Mouse (Mus musculus) myocyte (in vitro differentiated cells): ENCODE results near the gene Mrpl54. TPM values are rescaled to one million over a fixed set of nuclear protein-coding genes. Genes with fewer than 3 reads are reported as not detected.
"Not testable (repeated sequence)": the region's sequence is repeated elsewhere in the genome, so short reads cannot be mapped to it uniquely, and the experiment has no call there.

Experiments
- H3K27me3 ChIP-seq: one replicate; pipeline ENCODE4 v1.6.1; 2011; ENCODE audit not compliant: control insufficient read depth, insufficient read depth, insufficient read length
- H3K36me3 ChIP-seq: one replicate; pipeline ENCODE4 v1.6.1; 2011; ENCODE audit not compliant: control insufficient read depth, insufficient read depth
- H3K4me2 ChIP-seq: one replicate; pipeline ENCODE4 v1.6.1; 2011; ENCODE audit warnings: low read depth, control low read depth
- H3K4me3 ChIP-seq: one replicate; pipeline ENCODE4 v1.5.1; 2011; ENCODE audit warnings: mild to moderate bottlenecking, control low read depth, moderate library complexity
- H3K79me2 ChIP-seq: one replicate; pipeline ENCODE4 v1.6.1; 2011; ENCODE audit not compliant: control insufficient read depth, insufficient read depth
- H3ac ChIP-seq: one replicate; pipeline ENCODE4 v1.6.1; 2011; ENCODE audit not compliant: control insufficient read depth, insufficient read length
- CEBPB ChIP-seq: IDR thresholded peaks from 2 replicates; pipeline ENCODE4 v1.6.1; 2011; ENCODE audit warnings: mild to moderate bottlenecking, moderate library complexity; ENCODE audit not compliant: poor library complexity, insufficient read depth, severe bottlenecking
- E2F4 ChIP-seq: IDR thresholded peaks from one replicate; pipeline ENCODE4 v1.6.1; 2011; ENCODE audit warnings: mild to moderate bottlenecking, control low read depth, moderate library complexity; ENCODE audit not compliant: insufficient read depth
- MAX ChIP-seq: IDR thresholded peaks from one replicate; pipeline ENCODE4 v1.6.1; 2011; ENCODE audit warnings: low read depth, mild to moderate bottlenecking, control low read depth
- MYOD1 ChIP-seq, 3 experiments: IDR thresholded peaks; one replicate each; pipeline ENCODE4 v1.6.1; 2011; ENCODE audit warnings: control low read depth in 2 of 3, low read depth in 2 of 3, mild to moderate bottlenecking in 2 of 3, moderate library complexity in 1 of 3; ENCODE audit not compliant: insufficient read length in 2 of 3, control insufficient read depth in 1 of 3
- MYOG ChIP-seq, 3 experiments: IDR thresholded peaks; one replicate each; pipeline ENCODE4 v1.6.1; 2011; ENCODE audit warnings: control low read depth in 2 of 3, low read depth in 2 of 3, mild to moderate bottlenecking in 2 of 3; ENCODE audit not compliant: insufficient read length in 2 of 3, control insufficient read depth in 1 of 3, insufficient read depth in 1 of 3
- POLR2A ChIP-seq: IDR thresholded peaks from one replicate; pipeline ENCODE4 v1.6.1; 2011; ENCODE audit warnings: low read depth, mild to moderate bottlenecking, control low read depth, moderate library complexity; ENCODE audit not compliant: insufficient read length
- POLR2AphosphoS2 ChIP-seq: IDR thresholded peaks from one replicate; pipeline ENCODE4 v1.6.1; 2011; ENCODE audit warnings: low read depth, control low read depth; ENCODE audit not compliant: insufficient read length
- REST ChIP-seq: IDR thresholded peaks from one replicate; pipeline ENCODE4 v1.6.1; 2011; ENCODE audit warnings: mild to moderate bottlenecking, control low read depth, moderate library complexity; ENCODE audit not compliant: insufficient read depth, insufficient read length
- SRF ChIP-seq: IDR thresholded peaks from one replicate; pipeline ENCODE4 v1.6.1; 2011; ENCODE audit warnings: low read depth; ENCODE audit not compliant: control insufficient read depth, insufficient read length
- TCF12 ChIP-seq: IDR thresholded peaks from one replicate; pipeline ENCODE4 v1.6.1; 2011; ENCODE audit warnings: mild to moderate bottlenecking, control low read depth; ENCODE audit not compliant: poor library complexity, insufficient read depth, severe bottlenecking
- TCF3 ChIP-seq: IDR thresholded peaks from one replicate; pipeline ENCODE4 v1.6.1; 2011; ENCODE audit warnings: low read depth, control low read depth; ENCODE audit not compliant: insufficient read length
- USF1 ChIP-seq: IDR thresholded peaks from one replicate; pipeline ENCODE4 v1.6.1; 2011; ENCODE audit warnings: low read depth, mild to moderate bottlenecking, control low read depth, moderate library complexity
- polyA plus RNA-seq: library from polyadenylated mRNA; unstranded; fragments of >200 nt; fragmentation: generic; extraction: Trizol; gene quantifications from one replicate; pipeline ENCODE4 v1.2.1, GENCODE M21; 2012; ENCODE audit warnings: missing spikeins

Gene Mrpl54
- polyA plus RNA-seq, 1 experiment: 167 TPM

DNA sequence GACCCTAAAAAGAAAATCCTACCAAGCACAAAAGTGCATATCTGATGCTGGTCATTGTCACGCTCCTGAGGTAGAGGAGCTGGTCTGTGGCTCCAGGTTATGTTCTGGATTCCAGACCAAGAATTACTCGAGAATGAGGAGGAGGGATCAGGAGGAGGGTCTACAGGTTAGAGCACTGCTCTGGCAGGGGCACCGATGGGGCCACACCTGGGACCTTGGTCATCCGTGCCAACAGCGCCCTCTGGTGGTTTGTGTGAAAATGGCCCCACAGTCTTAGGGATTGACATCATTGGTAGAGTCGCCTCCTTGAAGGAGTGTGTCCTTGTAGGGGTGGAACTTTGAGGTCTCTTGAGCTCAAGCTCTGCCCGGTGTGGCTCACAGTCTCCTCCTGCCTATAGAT is 48.8 kb downstream of the Mrpl54 start:
- TF ChIP-seq POLR2AphosphoS2 (no peak), POLR2A (no peak), TCF12 (no peak), CEBPB (no peak), SRF (no peak), MYOG (IDR thresholded peaks at IDR 0.05; ENCODE audit: control insufficient read depth in 1 of 3, insufficient read depth in 1 of 3, insufficient read length in 2 of 3, low read depth in 2 of 3) (no peak), E2F4 (no peak), TCF3 (no peak), USF1 (no peak), MYOD1 (IDR thresholded peaks at IDR 0.05; ENCODE audit: control insufficient read depth in 1 of 3, insufficient read length in 2 of 3, low read depth in 2 of 3) (no peak), MAX (no peak), REST (no peak)

DNA sequence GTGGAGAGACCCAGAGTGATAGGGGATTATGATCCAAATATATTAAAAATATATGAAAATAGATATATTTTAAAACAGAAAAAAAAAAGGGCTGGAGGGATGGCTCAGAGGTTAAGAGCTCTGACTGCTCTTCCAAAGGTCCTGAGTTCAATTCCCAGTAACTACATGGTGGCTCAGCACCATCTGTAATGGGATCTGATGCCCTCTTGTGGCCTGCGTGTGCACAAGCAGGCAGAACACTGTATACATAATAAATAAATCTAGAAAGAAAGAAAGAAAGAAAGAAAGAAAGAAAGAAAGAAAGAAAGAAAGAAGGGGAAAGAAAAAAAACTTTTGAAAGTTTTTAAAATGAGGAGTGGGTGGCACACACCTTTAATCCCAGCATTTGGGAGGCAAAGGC is 49.5 kb downstream of the Mrpl54 start:
- not testable (repeated sequence) for H3ac ChIP-seq, H3K36me3 ChIP-seq, H3K4me3 ChIP-seq, H3K4me2 ChIP-seq, H3K79me2 ChIP-seq
- peaks cover 14% of the 10 kb centered on the region for H3K27me3 ChIP-seq

More for the DNA sequence above, 48.8 kb downstream of the Mrpl54 start:
- H3K79me2 ChIP-seq: no peaks in the 10 kb centered on the region
- H3K27me3 ChIP-seq: peaks cover 14% of the 10 kb centered on the region
- no peak overlapping the region for H3ac ChIP-seq
- H3K4me2 ChIP-seq: no peak overlapping the region
- no peaks in the 10 kb centered on the region for H3K36me3 ChIP-seq
- H3K4me3 ChIP-seq: no peak overlapping the region

DNA sequence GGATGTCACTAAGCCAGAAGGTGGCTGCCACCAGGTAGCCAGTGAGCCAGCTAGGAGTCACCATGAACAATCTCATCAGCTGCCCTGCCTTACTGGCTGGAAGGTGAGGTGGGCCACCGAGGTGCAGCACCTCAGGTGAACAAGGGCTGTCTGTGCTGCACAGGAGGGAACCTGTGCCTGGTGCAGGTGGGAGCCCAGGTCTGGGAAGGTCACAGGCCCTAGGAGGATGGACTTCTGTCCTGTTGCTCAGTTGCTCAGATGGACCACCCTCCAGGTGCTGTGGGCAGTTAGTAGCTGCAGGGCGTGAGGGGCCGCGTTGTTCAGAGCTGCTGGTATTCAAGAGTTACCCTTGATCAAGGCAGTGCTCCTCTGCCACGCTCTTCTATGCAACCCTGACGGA is 49.9 kb downstream of the Mrpl54 start:
- Histone ChIP-seq H3ac (no peak overlapping the region), H3K36me3 (no peaks in the 10 kb centered on the region), H3K79me2 (no peaks in the 10 kb centered on the region), H3K27me3 (peaks cover 14% of the 10 kb centered on the region), H3K4me2 (no peak overlapping the region), H3K4me3 (no peak overlapping the region)
- no peak for TF ChIP-seq MAX
- no peak for TF ChIP-seq MYOG (IDR thresholded peaks at IDR 0.05; ENCODE audit: control insufficient read depth in 1 of 3, insufficient read depth in 1 of 3, insufficient read length in 2 of 3, low read depth in 2 of 3)
- no peak for TF ChIP-seq TCF12

DNA sequence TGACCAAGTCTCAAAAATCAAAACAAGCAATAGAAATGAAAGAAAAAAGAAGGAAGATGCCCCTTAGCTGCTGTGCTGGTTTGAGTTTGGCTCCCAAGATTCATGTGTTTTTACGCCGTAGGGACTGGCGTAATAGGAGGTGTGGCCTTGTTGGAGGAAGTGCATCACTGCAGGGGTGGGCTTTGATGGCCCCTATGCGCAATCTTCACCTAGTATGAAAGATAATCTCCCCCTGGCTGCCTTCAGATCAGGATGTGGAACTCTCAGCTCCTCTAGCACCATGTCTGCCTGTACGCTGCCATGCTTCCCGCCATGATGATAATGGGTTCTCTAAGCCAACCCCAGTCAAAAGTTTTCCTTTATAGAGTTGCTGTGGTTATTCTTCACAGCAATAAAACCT is 50.5 kb downstream of the Mrpl54 start:
- Histone ChIP-seq H3K79me2 (no peaks in the 10 kb centered on the region), H3K4me2 (no peak overlapping the region), H3K27me3 (peaks cover 14% of the 10 kb centered on the region), H3K36me3 (no peaks in the 10 kb centered on the region), H3K4me3 (no peak overlapping the region), H3ac (no peak overlapping the region)
- no peak for TF ChIP-seq POLR2A
- no peak for TF ChIP-seq TCF3
- TF ChIP-seq MYOG (IDR thresholded peaks at IDR 0.05; ENCODE audit: control insufficient read depth in 1 of 3, insufficient read depth in 1 of 3, insufficient read length in 2 of 3, low read depth in 2 of 3): no peak
- no peak for TF ChIP-seq MAX
- TF ChIP-seq TCF12: no peak
- TF ChIP-seq REST: no peak
- no peak for TF ChIP-seq USF1
- TF ChIP-seq POLR2AphosphoS2: no peak
- no peak for TF ChIP-seq E2F4
- TF ChIP-seq CEBPB: no peak
- TF ChIP-seq MYOD1 (IDR thresholded peaks at IDR 0.05; ENCODE audit: control insufficient read depth in 1 of 3, insufficient read length in 2 of 3, low read depth in 2 of 3): no peak
- no peak for TF ChIP-seq SRF

Other genes with a start within 250 kb of the Mrpl54 start
- gene Diras1, start 241.3 kb downstream of the Mrpl54 start, polyA plus RNA-seq: 0.42 TPM
- gene Slc39a3, start 229.5 kb downstream of the Mrpl54 start, polyA plus RNA-seq: 21.8 TPM
- gene Sgta, start 206.8 kb downstream of the Mrpl54 start, polyA plus RNA-seq: 192 TPM
- 139 TPM for gene Thop1, start 196.9 kb downstream of the Mrpl54 start, polyA plus RNA-seq
- gene Creb3l3, start 168.1 kb downstream of the Mrpl54 start, polyA plus RNA-seq: 0.14 TPM
- 126 TPM for gene Map2k2, start 161.0 kb downstream of the Mrpl54 start, polyA plus RNA-seq
- gene Zbtb7a, start 131.7 kb downstream of the Mrpl54 start, polyA plus RNA-seq: 26.1 TPM
- 43.2 TPM for gene Pias4, start 99.0 kb downstream of the Mrpl54 start, polyA plus RNA-seq
- 3,891 TPM for gene Eef2, start 90.3 kb downstream of the Mrpl54 start, polyA plus RNA-seq
- 120 TPM for gene Dapk3, start 83.9 kb downstream of the Mrpl54 start, polyA plus RNA-seq
- gene 4930442H23Rik, start 83.1 kb downstream of the Mrpl54 start, polyA plus RNA-seq: 0.12 TPM
- gene Nmrk2, start 64.9 kb downstream of the Mrpl54 start, polyA plus RNA-seq: 52.3 TPM
- 0.11 TPM for gene Atcay, start 36.1 kb downstream of the Mrpl54 start, polyA plus RNA-seq
- 2.3 TPM for gene Zfr2, start 33.8 kb downstream of the Mrpl54 start, polyA plus RNA-seq
- gene Matk, start 14.0 kb downstream of the Mrpl54 start, polyA plus RNA-seq: 0.67 TPM
- 166 TPM for gene Apba3, start within 50 bp of the Mrpl54 start, polyA plus RNA-seq
- gene Tjp3, start 24.6 kb upstream of the Mrpl54 start, polyA plus RNA-seq: 0.17 TPM
- gene Pip5k1c, start 26.0 kb upstream of the Mrpl54 start, polyA plus RNA-seq: 23.3 TPM
- 31.3 TPM for gene Cactin, start 54.2 kb upstream of the Mrpl54 start, polyA plus RNA-seq
- gene Tbxa2r, start 61.8 kb upstream of the Mrpl54 start, polyA plus RNA-seq: 0.16 TPM
- 0.10 TPM for gene Gipc3, start 76.3 kb upstream of the Mrpl54 start, polyA plus RNA-seq
- 80.2 TPM for gene Hmg20b, start 83.5 kb upstream of the Mrpl54 start, polyA plus RNA-seq
- 21.7 TPM for gene Mfsd12, start 90.6 kb upstream of the Mrpl54 start, polyA plus RNA-seq
- 0.92 TPM for gene 4930404N11Rik, start 98.9 kb upstream of the Mrpl54 start, polyA plus RNA-seq
- 42.0 TPM for gene Fzr1, start 111.6 kb upstream of the Mrpl54 start, polyA plus RNA-seq
- 103 TPM for gene Dohh, start 117.5 kb upstream of the Mrpl54 start, polyA plus RNA-seq
- gene Gm48551, start 117.5 kb upstream of the Mrpl54 start, polyA plus RNA-seq: 1.7 TPM
- 0.73 TPM for gene Gm48552, start 122.1 kb upstream of the Mrpl54 start, polyA plus RNA-seq
- gene Smim24, start 126.1 kb upstream of the Mrpl54 start, polyA plus RNA-seq: 0.30 TPM
- gene Nfic, start 188.7 kb upstream of the Mrpl54 start, polyA plus RNA-seq: 115 TPM
- 0.37 TPM for gene Celf5, start 215.8 kb upstream of the Mrpl54 start, polyA plus RNA-seq
- gene Ncln, start 229.5 kb upstream of the Mrpl54 start, polyA plus RNA-seq: 153 TPM
- gene S1pr4, start 233.2 kb upstream of the Mrpl54 start, polyA plus RNA-seq: not detected